Mouse (Mus musculus): ENCODE data around the gene Nadsyn1. TPM values are rescaled to one million over a fixed set of nuclear protein-coding genes. Genes with fewer than 3 reads are reported as not detected.

The Nadsyn1 gene
- polyA plus RNA-seq, 1 experiment from 2014 or later: 7.4 TPM

DNA sequence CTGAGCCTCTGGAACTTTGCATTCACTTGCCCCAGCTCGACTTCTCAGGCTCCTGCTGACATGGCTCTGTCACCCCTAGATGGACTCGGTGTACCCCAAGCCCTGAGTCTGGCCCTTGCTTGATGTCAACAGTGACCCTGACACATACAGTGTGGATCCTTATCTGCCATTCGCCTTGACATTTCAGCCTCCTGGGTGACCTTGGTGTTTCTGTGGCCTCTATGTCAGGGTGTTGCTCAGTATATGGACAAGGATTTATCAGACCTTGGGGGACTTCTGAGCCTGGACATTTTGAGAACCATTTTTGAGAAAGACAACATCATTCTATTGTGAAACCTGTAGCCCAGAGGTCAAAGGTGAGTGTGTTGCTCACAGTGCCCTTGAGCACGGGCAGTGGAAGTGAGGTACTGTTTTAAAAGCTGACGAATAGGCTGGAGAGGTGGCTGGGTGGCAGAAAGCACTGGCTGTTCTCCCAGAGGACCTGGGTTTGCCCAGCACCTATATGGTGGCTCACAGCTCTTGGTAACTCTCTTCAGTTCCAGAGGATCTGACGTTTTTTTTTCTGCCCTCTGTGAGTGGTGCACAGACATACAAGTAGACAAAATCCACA is 11.0 kb upstream of the Nadsyn1 start:
- Histone ChIP-seq H3K27ac (ENCODE audit: poor library complexity, severe bottlenecking) (no peak overlapping the region), H3K36me3 (peaks cover 20% of the 10 kb centered on the region), H3K9ac (no peak overlapping the region), H3K4me1 (replicated peaks) (peaks cover 37% of the 10 kb centered on the region), H3K4me3 (no peak overlapping the region), H3K4me2 (no peak overlapping the region), H3K9me3 (replicated peaks) (no peaks in the 10 kb centered on the region), H3K27me3 (replicated peaks) (no peaks in the 10 kb centered on the region)
- 71% methylated on average over 6 of the region's 6 CpGs for WGBS
- no peak for ATAC-seq (ENCODE audit: insufficient number of reproducible peaks, low FRiP score)

DNA sequence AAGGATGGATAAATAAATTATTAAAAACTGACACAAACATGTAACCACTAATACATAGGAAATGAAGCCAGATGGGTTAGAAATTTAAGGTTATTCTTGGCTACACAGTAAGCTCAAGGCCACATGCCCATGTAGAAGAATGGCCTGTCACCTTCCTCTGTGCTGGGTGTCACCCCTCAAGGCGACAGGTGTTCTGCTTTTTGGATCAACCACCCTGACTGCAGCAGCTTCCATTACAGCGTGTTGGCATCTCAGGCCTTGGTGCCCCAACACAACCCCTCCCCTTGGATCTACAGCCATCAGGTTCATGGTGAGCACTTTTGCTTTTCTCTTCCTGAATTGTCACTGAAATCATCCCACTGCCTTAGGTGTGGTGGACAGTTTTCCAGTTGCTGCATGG is 10.0 kb upstream of the Nadsyn1 start:
- no peak overlapping the region for H3K4me2 ChIP-seq
- no peak overlapping the region for H3K27ac ChIP-seq (ENCODE audit: poor library complexity, severe bottlenecking)
- peaks cover 37% of the 10 kb centered on the region for H3K4me1 ChIP-seq (replicated peaks)
- H3K4me3 ChIP-seq: no peak overlapping the region
- no peak for ATAC-seq (ENCODE audit: insufficient number of reproducible peaks, low FRiP score)
- H3K9me3 ChIP-seq (replicated peaks): no peaks in the 10 kb centered on the region
- 90% methylated on average over 2 of the region's 2 CpGs for WGBS
- no peak overlapping the region for H3K9ac ChIP-seq
- H3K36me3 ChIP-seq: peaks cover 9% of the 10 kb centered on the region
- no peaks in the 10 kb centered on the region for H3K27me3 ChIP-seq (replicated peaks)

DNA sequence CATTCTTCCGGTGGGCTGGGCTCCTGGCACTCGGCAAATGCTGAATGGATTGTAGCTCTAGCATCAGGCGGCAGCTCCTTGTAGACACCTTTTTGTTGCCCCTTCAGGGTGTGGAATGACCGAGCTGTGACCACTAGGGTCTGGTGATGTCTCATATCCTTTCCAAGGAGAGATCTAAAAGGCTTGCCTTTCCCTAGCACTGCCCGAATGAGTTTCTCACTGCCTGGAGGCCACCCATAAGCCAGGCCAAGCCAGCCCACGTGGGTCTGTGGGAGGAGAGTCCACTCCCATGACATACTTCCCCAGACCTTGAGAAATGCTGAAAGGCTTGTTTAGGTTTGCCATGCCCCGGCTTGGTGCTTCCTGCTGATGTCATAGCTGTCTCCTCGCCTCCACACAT is 9.5 kb upstream of the Nadsyn1 start:
- no peak overlapping the region for H3K4me2 ChIP-seq
- ATAC-seq (ENCODE audit: insufficient number of reproducible peaks, low FRiP score): no peak
- peaks cover 37% of the 10 kb centered on the region for H3K4me1 ChIP-seq (replicated peaks)
- no peak overlapping the region for H3K4me3 ChIP-seq
- no peaks in the 10 kb centered on the region for H3K9me3 ChIP-seq (replicated peaks)
- H3K27me3 ChIP-seq (replicated peaks): no peaks in the 10 kb centered on the region
- H3K9ac ChIP-seq: no peak overlapping the region
- WGBS: 79% methylated on average over 8 of the region's 8 CpGs
- no peak overlapping the region for H3K27ac ChIP-seq (ENCODE audit: poor library complexity, severe bottlenecking)
- peaks cover 5% of the 10 kb centered on the region for H3K36me3 ChIP-seq

DNA sequence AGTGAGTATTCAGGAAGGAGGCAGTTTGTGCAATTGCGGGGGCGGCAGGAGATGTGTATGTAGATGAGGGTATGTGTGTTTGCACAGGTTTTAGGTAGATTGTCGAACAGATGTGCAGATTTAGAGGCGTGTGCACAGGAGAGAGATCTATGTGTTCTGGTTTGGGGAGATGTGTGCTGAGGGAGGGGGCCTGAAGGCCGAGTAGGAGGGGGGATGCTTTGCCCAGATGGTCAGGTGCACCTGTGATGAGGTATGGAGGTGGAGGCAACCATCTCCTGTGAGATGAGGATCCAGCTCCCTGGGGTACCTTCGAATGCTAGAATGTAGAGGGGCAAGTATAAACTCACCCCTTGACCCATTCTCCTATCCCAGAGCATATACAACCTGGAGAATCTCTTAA is 7.8 kb upstream of the Nadsyn1 start:
- no peak for ATAC-seq (ENCODE audit: insufficient number of reproducible peaks, low FRiP score)
- no peaks in the 10 kb centered on the region for H3K27me3 ChIP-seq (replicated peaks)
- H3K4me1 ChIP-seq (replicated peaks): peaks cover 28% of the 10 kb centered on the region
- no peaks in the 10 kb centered on the region; the same call in 1 of the 2 replicates for H3K36me3 ChIP-seq
- peak overlapping the region; percentile 91 for H3K4me2 ChIP-seq
- no peaks in the 10 kb centered on the region for H3K9me3 ChIP-seq (replicated peaks)
- H3K9ac ChIP-seq: peak overlapping the region; percentile 75
- WGBS: 15% methylated on average over 6 of the region's 6 CpGs
- peak overlapping the region; percentile 79 for H3K4me3 ChIP-seq
- no peak overlapping the region for H3K27ac ChIP-seq (ENCODE audit: poor library complexity, severe bottlenecking)

DNA sequence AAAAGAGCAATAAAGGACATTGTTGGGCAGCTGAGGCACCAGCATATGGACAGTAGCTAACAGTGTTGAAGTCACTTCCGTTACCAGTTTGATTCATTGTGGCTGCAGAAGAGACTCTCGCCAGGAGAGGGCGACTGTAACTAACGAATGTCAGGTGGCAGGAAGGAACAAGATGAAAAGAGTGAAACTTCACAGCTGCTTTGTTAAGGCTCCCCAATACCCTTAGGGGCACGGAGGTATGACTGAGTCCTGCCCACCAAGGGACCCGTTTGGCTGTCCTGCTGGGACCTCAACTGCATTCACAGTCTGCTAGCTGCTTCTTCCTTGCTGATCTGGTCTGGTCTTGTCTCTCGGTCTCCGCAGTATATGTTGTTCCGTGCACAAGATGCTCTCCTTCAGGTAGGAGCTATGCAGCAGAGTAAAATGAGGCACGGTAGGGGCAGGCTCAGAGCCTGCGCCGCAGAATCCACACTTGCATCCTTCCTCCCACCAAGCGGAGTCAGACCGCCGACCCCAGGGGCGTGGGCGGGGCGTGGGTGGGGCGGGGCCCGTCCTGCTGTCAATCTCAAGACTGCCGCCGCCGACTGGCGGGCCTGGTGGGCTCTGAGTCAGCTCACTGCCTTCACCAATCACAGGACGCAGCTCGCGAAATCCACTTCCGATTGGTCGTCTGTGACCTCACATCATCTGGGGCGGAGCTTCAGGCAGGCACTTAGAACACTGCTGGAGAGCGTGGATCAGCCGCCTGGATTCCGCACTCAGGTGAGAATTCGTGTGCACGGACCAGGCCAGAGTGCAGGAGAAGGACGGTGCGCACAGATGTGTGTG is 7.1 kb upstream of the Nadsyn1 start:
- H3K4me1 ChIP-seq (replicated peaks): peaks cover 21% of the 10 kb centered on the region
- peak overlapping the region; percentile 84 for H3K9ac ChIP-seq
- H3K36me3 ChIP-seq: no peaks in the 10 kb centered on the region; the same call in 1 of the 2 replicates
- 0% methylated on average over 37 of the region's 37 CpGs for WGBS
- peak overlapping the region; percentile 93 for H3K27ac ChIP-seq (ENCODE audit: poor library complexity, severe bottlenecking)
- ATAC-seq (ENCODE audit: insufficient number of reproducible peaks, low FRiP score): peak; percentile 98
- H3K4me3 ChIP-seq: peak overlapping the region; percentile 79
- peak overlapping the region; percentile 91 for H3K4me2 ChIP-seq
- H3K9me3 ChIP-seq (replicated peaks): no peaks in the 10 kb centered on the region
- no peaks in the 10 kb centered on the region for H3K27me3 ChIP-seq (replicated peaks)

DNA sequence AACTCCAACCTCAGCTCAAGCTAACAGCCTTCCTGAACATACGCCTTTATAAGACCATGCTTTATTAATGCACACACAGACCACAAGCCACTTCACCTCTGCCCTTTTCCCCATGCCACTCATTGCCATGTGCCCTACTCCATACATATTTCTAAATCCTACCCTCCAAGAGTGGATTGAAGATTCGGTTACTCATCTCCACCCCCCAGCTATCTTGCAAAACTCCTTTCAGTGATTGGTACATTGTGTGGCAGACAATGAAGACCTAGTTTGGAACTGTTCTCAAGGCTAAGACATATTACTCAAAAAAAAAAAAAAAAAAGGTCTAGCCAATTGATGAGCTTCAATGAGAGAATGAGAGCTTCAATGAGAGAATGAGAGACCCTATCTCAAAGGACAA is 4.3 kb upstream of the Nadsyn1 start:
- H3K27me3 ChIP-seq (replicated peaks): no peaks in the 10 kb centered on the region
- H3K36me3 ChIP-seq: no peaks in the 10 kb centered on the region
- ATAC-seq (ENCODE audit: insufficient number of reproducible peaks, low FRiP score): no peak
- no peak overlapping the region for H3K9ac ChIP-seq
- 82% methylated on average over 2 of the region's 2 CpGs for WGBS
- H3K4me3 ChIP-seq: no peak overlapping the region
- peaks cover 14% of the 10 kb centered on the region for H3K4me1 ChIP-seq (replicated peaks)
- H3K4me2 ChIP-seq: no peak overlapping the region
- no peaks in the 10 kb centered on the region for H3K9me3 ChIP-seq (replicated peaks)
- no peak overlapping the region for H3K27ac ChIP-seq (ENCODE audit: poor library complexity, severe bottlenecking)

DNA sequence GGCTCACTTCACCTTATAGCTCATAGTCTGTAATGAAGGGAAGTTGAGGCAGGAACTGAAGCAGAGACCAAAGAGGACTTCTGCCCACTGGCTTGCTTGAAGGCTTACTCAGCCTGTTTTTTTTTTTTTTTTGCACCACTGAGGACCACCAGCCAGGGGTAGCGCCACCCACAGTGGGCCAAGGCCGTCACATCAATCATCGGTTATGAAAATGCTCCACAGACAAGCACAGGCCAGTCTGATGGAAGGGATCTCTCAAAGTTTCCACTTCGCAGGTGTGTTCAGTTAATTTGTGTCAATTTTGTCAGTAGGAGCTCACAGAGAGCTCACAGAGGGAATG is 587 bp upstream of the Nadsyn1 start:
- Histone ChIP-seq H3K27ac (ENCODE audit: poor library complexity, severe bottlenecking) (peak overlapping the region; percentile 78), H3K9ac (peak overlapping the region; percentile 52), H3K4me3 (peak overlapping the region; percentile 62), H3K9me3 (replicated peaks) (no peaks in the 10 kb centered on the region), H3K36me3 (peaks cover 10% of the 10 kb centered on the region), H3K4me2 (peak overlapping the region; percentile 81), H3K27me3 (replicated peaks) (no peaks in the 10 kb centered on the region), H3K4me1 (replicated peaks) (peaks cover 15% of the 10 kb centered on the region)
- ATAC-seq (ENCODE audit: insufficient number of reproducible peaks, low FRiP score): no peak
- 76% methylated on average over 4 of the region's 4 CpGs for WGBS

DNA sequence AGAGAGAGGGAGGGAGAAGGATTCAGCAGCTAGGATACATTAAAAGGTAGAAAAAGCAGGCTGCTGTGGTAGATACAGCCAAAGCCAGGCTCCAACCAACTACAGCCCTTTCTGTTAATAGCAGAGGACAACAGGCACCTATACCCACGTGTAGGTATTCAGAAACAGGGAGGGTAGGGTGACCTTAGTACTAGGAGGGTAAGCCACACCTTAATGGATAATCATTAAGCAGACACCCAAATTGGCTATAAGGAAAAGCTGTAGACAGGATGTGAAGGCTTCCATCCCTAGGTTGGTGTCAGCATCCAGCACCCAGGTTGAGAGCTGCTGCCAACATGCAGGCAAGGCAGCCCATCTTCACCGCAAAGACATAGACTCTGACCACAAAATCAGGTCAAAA is 1.4 kb downstream of the Nadsyn1 start:
- H3K4me1 ChIP-seq (replicated peaks): peaks cover 15% of the 10 kb centered on the region
- 76% methylated on average over 2 of the region's 2 CpGs for WGBS
- no peaks in the 10 kb centered on the region for H3K9me3 ChIP-seq (replicated peaks)
- no peaks in the 10 kb centered on the region for H3K27me3 ChIP-seq (replicated peaks)
- no peak overlapping the region for H3K27ac ChIP-seq (ENCODE audit: poor library complexity, severe bottlenecking)
- no peak overlapping the region for H3K4me3 ChIP-seq
- H3K4me2 ChIP-seq: no peak overlapping the region
- no peak for ATAC-seq (ENCODE audit: insufficient number of reproducible peaks, low FRiP score)
- H3K9ac ChIP-seq: no peak overlapping the region
- H3K36me3 ChIP-seq: peaks cover 24% of the 10 kb centered on the region

DNA sequence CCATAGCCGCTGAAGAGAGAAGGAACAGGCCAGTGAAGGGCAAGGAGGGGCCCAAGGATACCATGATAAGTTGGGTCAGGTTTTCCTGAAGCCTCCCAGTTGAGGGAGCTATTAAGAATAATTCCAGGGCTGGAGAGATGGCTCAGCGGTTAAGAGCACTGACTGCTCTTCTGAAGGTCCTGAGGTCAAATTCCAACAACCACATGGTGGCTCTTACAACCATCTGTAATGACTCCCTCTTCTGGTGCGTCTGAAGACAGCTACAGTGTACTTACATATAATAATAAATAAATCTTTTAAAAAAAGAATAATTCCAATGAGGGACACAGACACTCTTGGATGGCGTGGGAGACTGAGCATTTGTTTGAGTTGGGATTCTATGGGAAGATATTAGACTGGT is 3.4 kb downstream of the Nadsyn1 start:
- no peaks in the 10 kb centered on the region for H3K27me3 ChIP-seq (replicated peaks)
- no peak overlapping the region for H3K4me2 ChIP-seq
- no peak overlapping the region for H3K4me3 ChIP-seq
- no peak overlapping the region for H3K27ac ChIP-seq (ENCODE audit: poor library complexity, severe bottlenecking)
- no peak for ATAC-seq (ENCODE audit: insufficient number of reproducible peaks, low FRiP score)
- H3K9me3 ChIP-seq (replicated peaks): no peaks in the 10 kb centered on the region
- peaks cover 15% of the 10 kb centered on the region for H3K4me1 ChIP-seq (replicated peaks)
- H3K36me3 ChIP-seq: peaks cover 42% of the 10 kb centered on the region
- H3K9ac ChIP-seq: no peak overlapping the region
- WGBS: 69% methylated on average over 4 of the region's 4 CpGs

DNA sequence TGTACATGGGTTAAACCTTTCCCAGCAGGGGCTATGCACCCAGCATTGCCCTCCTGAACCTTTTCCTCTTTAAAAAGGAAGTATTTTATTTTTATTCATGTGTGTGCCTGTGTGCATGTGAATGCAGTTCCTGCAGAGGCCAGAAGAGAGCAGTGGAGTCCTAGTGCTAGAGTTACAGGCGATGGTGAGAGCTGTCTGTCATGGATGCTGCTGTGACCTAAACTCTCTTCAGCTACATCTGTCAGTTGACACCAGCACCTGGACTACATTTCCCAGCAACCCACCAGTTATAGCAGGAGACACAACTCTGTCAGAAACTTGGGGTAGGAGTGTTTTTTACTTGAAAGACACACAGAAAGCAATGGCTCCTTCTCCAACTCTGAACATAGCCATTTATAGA is 13.7 kb downstream of the Nadsyn1 start:
- Histone ChIP-seq H3K36me3 (peaks cover 92% of the 10 kb centered on the region), H3K4me2 (no peak overlapping the region), H3K9me3 (replicated peaks) (no peaks in the 10 kb centered on the region), H3K4me3 (no peak overlapping the region), H3K4me1 (replicated peaks) (no peaks in the 10 kb centered on the region), H3K27ac (ENCODE audit: poor library complexity, severe bottlenecking) (no peak overlapping the region), H3K27me3 (replicated peaks) (no peaks in the 10 kb centered on the region), H3K9ac (no peak overlapping the region)
- 46% methylated on average over 1 of the region's 1 CpGs for WGBS
- no peak for ATAC-seq (ENCODE audit: insufficient number of reproducible peaks, low FRiP score)

DNA sequence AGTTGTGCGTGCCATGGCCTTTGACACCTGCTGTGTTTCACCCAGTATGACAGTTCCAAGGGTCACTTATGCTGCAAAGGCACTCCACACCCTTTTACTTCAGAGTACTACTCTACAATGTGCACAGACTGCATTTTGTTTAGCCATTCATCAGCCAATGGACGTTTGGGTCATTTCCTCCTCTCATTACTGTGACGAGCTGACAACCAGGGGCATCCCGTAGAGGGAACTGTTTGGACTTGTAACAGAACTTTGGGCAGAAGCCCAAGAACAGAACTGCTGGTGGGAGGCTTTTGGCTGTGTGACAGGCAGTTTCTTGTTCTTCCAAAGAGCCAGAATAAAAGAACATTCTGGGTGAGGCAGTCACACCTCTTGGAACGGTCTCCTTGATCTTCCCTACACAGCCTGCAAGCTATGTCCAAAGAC is 17.4 kb downstream of the Nadsyn1 start:
- no peak overlapping the region for H3K4me2 ChIP-seq
- no peak overlapping the region for H3K9ac ChIP-seq
- H3K4me1 ChIP-seq (replicated peaks): no peaks in the 10 kb centered on the region
- no peaks in the 10 kb centered on the region for H3K27me3 ChIP-seq (replicated peaks)
- H3K27ac ChIP-seq (ENCODE audit: poor library complexity, severe bottlenecking): no peak overlapping the region
- WGBS: 68% methylated on average over 5 of the region's 5 CpGs
- H3K9me3 ChIP-seq (replicated peaks): no peaks in the 10 kb centered on the region
- peaks cover 91% of the 10 kb centered on the region for H3K36me3 ChIP-seq
- ATAC-seq (ENCODE audit: insufficient number of reproducible peaks, low FRiP score): no peak
- H3K4me3 ChIP-seq: no peak overlapping the region
